Mouse (Mus musculus): ENCODE data around the gene Tubb4b.

The Tubb4b gene

GRCm38 (mm10) chr2:25244144-25244543 is 19.6 kb upstream of the Tubb4b start:
- DNase-seq: no peak

DNA sequence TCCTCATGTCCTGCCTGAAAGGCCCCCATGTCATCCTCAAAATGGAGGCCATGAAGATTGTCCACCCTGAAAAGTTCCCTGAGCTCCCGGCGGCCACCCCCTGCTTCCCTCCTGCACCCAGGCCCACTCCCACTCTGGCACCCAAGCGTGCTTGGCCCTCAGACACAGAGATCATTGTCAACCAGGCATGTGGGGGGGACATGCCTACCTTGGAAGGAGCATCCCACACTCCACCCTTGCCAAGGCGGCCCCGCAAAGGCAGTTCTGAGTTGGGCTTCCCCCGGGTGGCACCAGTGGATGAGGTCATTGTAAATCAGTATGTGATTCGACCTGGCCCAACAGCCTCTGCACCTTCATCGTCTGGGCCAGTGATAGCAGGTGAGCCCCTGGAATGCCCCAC is 18.8 kb upstream of the Tubb4b start:
- DNase-seq: no peak

DNA sequence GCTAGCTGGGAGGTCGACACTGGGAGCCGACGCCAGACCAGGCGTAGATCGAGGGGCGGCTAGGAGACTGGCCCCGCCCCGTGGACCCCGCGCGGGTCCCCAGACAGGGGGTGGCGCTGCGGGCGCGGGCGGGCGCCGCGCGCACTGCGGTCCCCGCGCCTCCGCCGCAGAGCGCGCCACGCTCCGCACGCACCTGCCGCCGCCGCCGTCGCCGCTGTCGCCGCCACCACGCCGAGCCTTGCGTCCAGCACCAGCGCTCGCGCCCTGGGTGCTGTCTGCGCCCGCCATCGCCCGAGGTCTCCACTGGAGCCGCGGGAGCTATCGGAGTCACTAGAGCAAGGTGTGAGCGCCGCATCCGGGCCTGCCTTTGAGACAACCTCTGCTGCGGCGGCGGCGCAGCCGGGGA is 17.6 kb upstream of the Tubb4b start, which contains the start of the genes Rnf208 and Cysrt1:
Rnf208 (plus strand) TSS at position 155 of the 406 bp plus-strand sequence.
Cysrt1 (minus strand) TSS at position 352 of the 406 bp plus-strand sequence.
- peak; percentile 33 for DNase-seq

DNA sequence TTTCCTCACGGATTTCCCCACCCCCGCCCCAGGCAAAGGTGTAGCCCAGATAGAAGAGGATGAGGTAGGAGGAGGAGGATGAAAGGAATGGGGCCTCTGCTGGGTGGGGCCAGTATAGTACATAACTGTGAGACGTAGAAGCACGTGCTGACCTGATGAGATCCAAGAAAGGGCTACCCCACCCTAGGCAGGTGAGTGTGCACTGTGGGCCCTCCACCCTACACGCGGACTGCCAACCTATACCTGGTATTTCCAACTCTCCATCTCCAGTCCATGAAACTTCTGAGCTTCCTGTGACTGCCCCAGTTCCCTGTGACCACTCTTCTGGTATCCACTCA is 16.9 kb upstream of the Tubb4b start:
- DNase-seq: no peak

DNA sequence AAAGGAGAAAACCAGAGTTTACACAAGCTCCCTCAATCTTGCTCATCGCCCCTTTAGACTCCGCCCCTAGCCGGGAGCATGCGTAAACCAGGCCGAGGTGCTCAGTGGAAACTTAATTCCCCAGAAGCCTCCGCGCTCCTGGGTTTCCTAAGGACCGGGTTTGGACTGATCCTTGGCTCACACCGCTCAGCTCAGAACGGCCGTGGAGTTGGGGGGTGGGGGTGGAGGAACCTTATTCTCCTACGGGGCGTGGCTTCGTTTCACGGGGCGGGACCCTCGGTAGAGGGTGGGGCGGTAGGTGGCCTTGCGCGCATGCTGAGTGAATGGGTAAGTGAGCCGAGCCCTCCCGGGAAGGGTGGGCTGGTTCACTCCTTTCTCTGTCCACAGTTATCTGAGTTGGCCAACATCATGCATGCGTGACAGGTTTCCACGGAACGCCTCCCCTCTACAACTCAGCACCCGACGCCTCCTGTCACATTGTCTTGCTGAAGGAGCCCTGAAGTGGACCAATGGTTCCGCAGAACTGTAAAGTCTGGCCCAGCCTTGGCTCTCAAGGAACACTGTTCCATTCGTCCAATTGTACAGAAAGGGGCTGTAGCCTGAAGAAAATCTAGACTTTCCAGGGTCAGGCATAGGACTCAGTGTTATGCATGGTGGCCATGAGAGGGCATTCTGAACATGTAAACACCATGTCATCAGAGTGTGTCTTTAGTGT is 16.4 kb upstream of the Tubb4b start:
- peak; percentile 43 for DNase-seq

- no peak for DNase-seq
Measured at GRCm38 (mm10) chr2:25240310-25240709, 15.8 kb upstream of the Tubb4b start.

- DNase-seq: no peak
Measured at GRCm38 (mm10) chr2:25239766-25240165, 15.3 kb upstream of the Tubb4b start.

GRCm38 (mm10) chr2:25238106-25238505 is 13.6 kb upstream of the Tubb4b start:
- DNase-seq: no peak

DNA sequence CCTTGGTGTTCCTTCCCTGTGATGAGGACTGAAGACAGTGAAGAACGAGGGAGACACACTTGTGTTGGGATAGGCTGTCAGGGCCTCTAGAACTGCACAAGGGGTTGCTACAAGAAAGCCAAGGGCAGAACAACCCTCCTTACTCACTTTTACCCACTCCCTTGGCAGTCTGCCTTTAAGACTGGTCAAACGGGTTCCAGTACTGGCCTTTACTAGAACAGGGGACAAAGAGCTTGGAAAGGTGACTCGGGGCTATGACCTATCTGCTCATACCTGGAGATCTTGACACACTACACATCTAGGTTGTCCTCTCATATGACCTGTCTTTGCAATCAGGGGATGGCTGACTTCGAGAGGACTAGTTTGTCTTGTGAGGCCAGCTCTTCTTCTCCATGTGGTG is 13.0 kb upstream of the Tubb4b start:
- DNase-seq: no peak

GRCm38 (mm10) chr2:25236614-25237013 is 12.1 kb upstream of the Tubb4b start, which contains the start of gene Rnf224:
TSS of gene Rnf224 (minus strand) at chr2:25236787.
- no peak for DNase-seq

- DNase-seq: no peak
Measured at GRCm38 (mm10) chr2:25234551-25235220, 10.2 kb upstream of the Tubb4b start.

GRCm38 (mm10) chr2:25234050-25234449 is 9.5 kb upstream of the Tubb4b start, which contains the start of gene Slc34a3:
TSS of gene Slc34a3 (minus strand) at chr2:25234364.
- no peak for DNase-seq

- DNase-seq: no peak
Measured at GRCm38 (mm10) chr2:25233421-25233820, 8.9 kb upstream of the Tubb4b start.

DNA sequence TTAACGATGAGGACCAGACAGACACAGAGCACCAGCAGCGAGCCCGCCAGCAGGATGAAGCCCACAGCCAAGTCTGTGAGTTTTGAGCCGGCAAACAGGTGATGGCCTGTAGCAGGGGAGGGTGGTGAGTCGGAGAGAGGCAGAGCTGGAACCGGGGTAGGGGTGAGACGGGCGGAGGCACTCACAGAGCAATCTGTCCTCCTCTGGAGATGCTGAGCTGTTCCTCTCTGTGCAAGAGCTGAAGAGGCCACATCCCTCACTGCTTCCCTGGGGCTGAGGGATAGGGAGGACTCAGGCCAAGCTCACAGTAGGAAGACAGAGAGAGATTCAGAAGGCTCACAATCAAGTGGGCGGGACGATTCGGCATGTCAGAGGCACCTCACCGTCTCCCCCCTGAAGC is 6.5 kb upstream of the Tubb4b start:
- DNase-seq: no peak

DNA sequence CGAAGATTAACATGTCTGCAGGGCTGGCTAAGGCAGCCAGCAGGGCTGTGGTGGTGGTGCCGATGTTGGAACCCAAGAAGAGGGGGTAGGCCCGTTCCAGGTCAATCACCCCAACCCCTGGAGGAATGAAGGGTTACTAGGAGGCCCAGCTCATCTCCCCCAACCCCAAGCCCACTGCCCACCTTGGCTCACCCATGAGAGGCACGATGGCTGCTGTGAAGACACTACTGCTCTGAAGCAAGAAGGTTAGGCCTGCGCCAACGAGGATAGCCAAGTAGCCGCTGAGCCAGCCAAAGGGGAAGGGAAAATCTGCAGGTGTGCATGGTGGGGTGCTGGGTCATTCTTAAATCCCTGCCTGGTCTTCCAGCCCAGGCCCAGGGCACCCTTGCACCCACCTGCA is 6.1 kb upstream of the Tubb4b start:
- DNase-seq: no peak

DNA sequence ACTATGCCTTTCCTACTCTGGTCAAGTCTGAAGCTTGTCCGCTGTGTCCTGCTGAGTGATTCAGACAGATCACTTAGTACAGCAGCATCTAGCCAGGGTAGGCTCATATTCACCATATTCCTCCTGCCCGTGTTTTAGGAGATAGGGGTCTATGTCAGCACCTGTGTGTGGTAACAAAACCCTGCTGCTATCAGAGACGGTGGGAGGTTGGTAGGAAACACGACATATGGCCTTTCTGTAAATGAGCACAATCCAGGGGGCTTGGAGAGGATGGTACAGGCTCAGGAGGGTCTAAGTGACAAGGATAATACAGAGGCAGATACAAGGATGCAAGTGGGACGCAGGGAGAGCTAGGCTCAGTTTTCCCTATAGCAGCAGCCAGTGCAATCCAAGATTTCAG is 5.1 kb upstream of the Tubb4b start:
- no peak for DNase-seq

GRCm38 (mm10) chr2:25228995-25229530 is 4.6 kb upstream of the Tubb4b start:
- no peak for DNase-seq

DNA sequence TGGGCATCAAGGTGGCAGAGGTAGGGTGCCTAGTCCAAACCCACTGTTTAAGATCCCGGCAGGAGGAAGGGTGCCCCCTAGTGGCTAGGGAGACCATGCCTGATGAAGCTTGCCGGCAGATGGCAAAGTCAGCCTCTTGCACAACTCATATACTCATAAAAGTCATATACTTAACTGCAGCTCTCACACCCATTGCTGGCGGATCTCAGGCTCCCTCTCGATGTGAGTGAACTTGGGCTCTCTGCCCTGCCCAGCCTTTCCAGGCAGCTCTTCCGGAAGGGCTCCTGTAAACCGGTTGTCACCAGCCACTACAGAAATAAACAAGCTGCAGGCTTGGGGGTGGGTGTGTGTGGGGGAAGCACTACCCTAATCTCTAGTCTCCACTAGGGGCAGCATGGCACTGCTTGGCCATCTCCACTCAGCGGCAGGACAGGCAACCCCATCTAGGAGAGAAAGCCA is 4.0 kb upstream of the Tubb4b start:
- DNase-seq: peak; percentile 88

DNA sequence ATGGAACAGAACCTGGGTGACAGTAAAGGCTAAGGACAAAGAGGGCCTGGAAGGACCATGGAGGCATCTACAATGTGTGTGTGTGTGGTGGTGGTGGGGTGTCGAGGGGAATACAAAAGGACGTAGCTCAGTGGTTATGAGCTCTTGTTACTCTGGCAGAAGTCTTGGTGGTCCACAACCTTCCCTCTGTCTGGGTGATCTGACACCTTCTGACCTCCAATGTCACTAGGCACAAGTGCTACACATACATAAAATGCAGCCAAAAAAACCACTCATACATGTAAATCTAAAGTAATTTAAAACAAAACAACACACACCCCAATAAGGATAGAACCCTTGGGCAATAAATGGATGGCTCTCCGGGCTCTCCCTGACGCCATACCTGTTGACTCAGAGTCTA is 2.9 kb upstream of the Tubb4b start:
- DNase-seq: no peak

DNA sequence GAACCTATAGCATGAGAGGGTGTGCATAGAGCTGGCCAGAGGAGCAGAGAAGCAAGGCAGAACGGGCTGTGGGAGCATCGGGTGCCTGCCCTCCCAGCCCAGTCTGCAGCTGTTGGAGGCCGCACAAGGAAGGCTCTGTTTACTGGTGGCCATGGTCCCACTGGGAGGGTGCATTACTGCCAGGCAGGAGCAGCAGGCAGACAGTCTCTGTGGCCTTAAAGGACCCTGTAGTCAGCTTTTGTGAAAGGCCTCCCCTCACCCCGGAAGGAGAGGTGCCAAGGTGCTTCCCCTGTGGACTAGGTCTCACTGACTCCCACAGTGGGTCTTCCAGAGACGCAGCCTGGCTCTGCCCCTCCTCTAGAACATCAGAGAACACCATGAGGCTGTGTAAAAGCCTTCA is 2.4 kb upstream of the Tubb4b start:
- DNase-seq: no peak

GRCm38 (mm10) chr2:25225811-25226379 is 1.4 kb upstream of the Tubb4b start:
- DNase-seq: no peak

DNA sequence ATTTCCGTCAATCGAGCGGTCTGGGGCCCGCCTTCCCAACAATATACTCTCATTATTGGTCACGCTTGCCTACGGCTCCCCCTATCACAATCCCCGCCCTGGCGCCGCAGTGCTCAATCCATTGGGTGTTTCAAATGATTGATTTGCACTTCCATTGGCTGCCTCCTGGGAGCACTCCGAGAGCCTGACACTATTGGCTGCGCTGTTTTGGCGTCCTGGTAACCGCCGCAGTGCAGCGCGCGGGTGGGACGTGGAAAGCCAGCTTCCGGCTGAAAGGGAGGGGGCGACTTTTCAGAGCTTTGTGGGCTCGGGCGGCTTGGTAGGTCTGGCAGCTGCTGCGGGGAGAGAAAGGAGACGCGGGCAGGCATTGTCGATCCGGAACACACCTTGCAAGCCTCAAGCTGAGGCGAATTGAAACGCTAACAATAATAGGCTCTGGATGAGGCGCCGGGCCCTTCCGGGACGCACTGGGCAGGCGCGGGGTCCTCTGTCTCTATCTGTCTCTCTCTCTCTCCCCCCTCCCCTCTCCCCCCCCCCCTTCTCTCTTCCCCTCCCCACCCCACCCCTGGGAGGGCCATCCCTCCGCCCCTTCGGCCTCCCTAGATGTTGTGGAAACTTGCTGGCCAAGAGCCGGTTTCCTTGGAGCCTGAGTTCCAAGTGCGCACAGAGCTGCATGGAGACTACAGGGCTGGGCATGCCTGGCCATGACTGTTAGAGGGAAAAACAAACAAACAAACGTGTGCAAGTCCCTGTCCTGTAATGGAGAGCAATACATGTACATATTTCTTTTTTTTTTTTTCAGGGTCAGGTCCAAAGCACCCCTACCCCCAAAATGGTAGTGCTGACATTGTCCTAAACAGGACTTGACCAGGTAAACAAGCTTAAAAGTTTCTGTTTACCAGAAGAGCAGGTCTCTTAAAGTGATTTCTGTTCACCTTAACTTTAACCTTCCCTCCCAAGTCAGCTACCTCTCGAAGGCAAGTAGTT is 557 bp upstream of the Tubb4b start:
- peak; percentile 97 for DNase-seq
